Mouse (Mus musculus) urinary bladder, adult 2 months (tissue): Measurements from ENCODE around the gene Cfap77. TPM values are rescaled to one million over a fixed set of nuclear protein-coding genes. Genes with fewer than 3 reads are reported as not detected.

Experiments
- DNase-seq: peaks from one replicate; pipeline ENCODE4 v3.0.0; 2022; ENCODE audit warnings: low spot score
- polyA plus RNA-seq: library from polyadenylated mRNA; depleted of rRNA; stranded (reverse); fragments of >200 nt; gene quantifications from 2 replicates; pipeline ENCODE4 v1.2.3, GENCODE M21; 2012

The Cfap77 gene
- polyA plus RNA-seq, 1 experiment = 0.06 TPM

DNA sequence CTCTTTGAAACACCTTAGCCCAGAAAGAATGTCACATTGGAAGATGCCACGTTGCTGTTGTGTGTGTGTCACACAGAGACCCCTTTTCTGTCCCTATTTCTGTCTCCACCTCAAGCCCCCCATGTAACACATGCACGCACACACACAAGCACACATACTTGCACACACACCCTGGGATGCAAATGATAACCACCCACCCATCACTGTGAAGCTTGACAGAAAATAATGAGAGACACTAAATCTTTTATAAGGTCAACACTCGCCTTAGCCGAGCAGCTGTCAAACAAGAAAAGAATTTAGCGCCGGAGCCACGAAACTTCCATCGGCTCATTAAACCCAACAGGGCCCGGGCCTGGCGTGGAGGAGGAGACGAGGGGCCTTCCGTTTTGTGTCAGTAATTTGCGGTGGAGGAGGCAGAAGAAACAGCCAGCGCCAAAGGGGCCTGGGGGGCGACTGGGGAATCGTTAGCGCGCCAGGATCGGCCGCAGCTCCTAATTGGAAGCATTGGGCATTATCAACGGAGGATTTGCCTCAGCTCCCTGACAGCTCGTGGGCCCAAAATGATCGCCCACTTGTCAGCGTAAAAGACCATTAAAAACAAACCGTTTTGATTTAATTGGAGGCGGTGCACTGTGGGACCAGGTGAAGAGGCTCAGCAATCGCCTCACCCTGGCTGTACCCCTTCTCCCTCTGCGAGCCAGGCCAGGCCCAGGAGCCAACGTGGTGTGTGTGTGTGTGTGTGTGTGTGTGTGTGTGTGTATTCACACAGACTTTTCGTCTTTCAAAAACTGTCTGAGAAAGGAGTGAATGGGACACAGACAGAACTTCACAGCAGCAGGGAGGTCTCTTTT lies 111.0 kb downstream of the Cfap77 start:
- no peak for DNase-seq

DNA sequence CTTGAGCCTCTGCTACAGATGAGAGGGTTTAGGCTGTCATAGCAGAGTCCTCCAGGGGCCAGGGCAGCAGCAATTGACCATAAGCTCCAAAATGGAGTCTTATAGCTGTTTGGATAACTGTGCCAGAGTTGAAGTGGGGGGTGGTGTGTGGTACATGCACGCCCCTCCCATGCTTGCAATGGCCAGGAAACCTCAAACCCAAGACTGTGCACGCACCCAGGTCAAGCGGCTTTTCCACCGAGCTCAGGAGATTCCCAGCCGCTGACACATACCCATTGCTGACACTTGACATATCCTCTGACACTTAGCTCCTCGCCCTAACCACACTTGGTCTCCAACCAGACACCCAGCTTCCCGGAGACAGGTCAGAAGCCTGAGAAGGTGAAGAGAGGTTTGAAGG lies 115.9 kb downstream of the Cfap77 start:
- no peak for DNase-seq

DNA sequence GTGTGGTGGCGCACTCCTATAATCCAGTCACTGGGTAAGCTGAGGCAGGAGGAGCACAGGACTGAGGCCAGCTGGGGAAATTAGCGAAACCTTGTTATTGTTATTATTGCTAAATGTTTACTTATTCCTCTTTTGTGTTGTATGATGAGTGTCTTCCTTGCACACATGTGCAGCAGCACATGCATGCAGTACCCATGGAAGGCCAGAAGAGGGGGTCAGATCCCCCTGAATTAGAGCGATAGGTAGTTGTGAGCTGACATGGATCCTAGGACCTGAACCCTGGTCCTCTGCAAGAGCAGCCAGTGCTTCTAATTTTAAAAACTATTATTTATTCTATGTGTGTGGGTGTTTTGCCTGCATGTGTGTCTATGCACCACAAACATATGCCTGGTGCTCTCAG lies 124.3 kb downstream of the Cfap77 start:
- no peak for DNase-seq

DNA sequence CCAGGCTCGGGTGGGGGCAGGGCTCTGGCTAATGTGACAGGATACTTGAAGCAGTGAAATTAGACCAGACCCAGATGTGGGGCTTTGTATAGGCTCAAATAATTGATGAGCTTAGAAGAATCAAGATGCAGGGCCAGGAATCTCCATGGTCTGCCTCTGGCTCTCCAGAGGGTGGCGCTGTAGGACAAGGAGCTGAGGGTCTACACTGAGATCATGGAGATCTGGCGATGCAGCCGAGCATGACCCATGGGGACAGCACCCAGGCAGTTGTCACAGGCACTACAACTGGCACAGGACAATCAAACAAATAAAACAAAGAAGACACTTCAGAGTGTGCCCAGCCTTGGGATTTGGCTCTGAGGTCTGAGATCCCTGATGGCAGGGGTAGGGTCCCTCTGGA lies 131.0 kb downstream of the Cfap77 start:
- DNase-seq = peak; percentile 34

DNA sequence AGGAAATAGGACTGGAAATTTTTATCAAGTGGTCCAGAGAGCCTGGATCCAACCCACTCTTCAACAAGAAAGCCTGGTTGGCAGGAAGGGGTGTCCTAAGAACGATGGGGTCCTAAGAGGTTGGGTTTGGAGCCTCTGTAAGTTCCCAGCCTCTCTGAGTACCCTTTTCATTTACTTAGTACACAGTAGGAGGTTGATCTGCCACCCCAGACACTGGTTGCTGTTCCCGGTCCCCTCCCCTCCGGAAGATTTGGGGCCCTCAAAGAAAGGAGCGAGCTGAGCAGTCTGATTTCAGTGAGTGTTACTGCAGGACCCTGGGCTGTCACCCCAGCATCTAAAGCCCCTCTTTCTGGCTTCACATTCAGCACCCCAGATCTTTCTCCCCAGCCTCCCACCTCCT lies 135.9 kb downstream of the Cfap77 start:
- no peak for DNase-seq

DNA sequence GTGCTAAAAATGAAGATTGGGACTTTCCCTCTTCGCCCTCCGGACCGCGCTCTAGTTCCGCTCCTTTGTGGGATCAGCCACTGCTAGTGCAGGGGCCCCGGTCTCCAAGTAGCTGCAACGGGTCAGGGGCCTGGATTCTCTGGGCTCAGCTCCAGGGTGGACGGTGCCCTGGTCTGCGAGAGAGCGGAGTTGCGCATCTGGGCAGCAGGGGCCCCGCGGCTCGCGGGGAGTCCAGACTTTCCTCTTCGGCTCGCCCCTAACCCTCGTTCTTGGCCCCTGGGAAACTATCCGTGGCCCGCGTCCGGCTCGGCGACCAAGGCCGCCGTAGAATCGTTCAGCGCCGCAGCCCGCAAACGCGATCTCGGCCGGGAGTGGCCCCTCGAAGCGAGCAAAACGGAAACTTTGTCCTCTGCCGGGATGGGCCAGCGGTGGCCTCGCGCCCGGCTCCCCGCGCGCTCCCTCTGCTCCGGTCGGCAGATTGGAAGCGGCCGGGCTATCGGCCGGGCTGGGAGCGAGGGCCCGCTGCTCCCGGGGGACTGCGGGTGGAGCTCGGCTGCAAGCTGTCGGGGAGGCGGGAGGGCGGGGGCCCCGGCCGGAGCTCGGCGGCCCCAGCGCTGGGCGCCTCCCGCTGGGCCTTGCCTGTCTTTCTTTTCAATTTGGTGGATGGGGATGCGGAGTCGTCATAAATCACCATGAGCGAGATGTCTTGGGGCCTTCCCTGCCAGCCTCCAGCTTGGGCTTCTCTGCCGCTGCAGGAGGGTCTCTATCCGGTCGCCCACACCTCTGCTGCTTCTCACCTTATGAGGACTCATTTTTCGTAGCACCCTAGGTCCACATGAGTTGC lies 137.1 kb downstream of the Cfap77 start:
- no peak for DNase-seq

DNA sequence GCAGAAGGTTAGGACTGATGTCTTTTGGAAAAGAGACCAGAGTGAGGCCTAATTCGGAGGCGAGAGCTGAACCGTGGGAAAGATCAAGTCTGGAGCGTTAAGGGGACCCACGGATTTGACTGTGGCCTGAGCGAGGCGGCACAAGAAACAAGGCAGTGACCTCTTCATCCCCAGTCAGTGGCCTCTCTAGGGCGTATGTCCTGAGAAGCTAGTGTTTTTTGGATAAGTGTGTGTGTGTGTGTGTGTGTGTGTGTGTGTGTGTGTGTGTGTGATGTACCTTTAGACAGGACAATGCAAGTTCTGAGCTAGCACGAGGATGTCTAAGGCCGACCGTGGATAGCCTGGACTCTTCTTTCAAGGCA lies 137.7 kb downstream of the Cfap77 start:
- DNase-seq = no peak

DNA sequence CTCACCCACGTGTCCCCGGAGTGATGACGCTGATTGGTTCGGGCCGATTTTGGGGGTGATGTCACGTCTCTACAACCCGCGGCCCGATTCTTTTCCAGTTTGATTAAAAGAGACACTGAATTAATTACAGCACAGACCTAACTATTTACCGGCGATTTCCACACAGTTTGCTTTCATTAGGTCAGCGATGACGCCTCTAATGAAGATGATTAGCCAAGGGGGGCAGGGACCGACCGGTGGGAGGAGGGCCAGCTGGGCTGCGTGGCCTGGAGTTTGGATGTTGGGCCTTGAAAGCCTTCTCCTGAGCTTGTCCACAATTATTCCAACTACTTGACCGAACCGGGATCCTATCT lies 138.4 kb downstream of the Cfap77 start, which contains the start of gene Barhl1:
TSS of gene Barhl1 (minus strand) at position 156 of the 353 bp plus-strand sequence.
- DNase-seq = no peak

DNA sequence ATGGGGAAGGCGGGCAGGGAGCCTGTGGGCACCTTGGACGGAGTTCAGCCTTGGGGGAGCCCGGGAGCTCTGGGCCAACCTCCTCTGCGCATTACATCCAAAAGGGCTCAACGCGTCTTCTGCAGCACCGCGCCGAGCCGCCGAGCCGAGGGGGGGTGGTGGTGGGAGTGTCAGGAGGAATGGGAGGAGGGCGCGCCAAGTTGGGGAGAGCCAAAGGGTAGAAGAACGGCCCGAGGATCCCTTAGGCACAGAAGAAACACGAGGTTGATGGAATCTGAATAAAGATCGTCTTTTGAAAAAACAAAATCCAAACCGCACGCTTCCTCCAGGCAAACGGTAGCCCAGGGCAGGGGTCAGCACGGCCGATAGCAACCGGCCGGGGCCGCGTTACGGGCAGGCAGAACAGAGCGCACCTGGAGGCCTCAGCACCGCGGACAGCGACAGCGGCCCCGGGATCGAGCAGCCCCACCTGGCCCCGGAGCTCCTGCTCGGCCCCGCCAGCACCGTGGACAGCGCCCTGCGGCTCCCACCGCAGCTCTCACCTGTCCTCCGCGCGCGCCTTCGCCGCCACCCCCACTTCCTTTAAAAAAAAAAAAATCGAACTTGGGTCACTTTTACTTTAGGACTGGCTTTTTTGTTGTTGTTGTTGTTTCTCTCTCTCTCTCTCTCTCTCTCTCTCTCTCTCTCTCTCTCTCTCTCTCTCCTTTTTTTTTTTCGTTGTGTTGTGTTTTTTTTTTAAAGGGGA lies 138.9 kb downstream of the Cfap77 start:
- peak; percentile 69 for DNase-seq

DNA sequence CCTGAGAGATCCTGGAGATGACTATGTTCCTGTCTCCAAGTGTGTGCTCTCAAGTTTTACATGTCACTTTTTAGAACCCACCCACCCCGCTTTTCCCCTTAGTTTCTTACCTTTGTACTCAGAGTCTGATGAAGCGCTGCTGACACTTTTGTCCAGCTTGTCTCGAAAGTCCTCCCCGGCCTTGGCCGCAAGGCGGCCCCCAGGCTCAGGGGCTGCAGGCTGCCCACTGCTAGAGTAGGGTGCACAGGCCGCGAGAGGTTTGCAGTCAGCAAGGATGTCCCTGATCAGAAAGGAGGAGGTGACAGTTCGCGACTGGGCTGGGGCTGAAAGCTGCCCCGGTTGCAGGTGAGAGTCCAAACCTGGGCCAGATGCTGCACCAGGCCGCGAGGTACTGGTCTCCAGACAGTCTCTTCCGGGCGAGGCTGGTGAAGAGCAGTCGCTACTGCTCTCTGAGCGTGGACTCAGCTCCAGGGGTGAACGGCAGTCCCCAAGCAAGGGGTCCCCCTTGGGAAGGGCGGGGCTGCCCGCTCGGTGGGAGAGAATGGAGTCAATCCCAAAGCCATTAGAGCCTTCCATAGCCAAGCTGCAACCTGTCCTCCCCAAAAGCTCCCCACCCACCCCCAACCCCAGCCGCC lies 139.6 kb downstream of the Cfap77 start:
- no peak for DNase-seq

DNA sequence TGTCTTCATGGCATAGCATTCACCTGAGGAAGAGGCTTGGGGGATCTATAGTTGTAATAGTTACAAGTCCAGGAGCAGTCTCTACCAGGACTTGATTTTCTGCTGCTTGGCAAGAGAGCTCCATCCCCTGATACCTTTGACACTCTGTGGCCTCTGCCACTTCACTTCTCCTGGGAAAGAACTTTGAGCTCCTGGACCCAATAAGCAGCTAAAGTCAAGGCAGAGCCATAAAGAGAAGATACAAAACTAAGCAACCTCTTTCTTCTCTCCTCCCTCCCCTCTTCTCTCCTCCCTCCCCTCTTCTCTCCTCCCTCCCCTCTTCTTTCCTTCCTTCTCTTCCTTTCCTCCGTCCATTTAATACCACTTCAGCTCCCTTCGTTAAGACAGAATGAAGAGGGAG lies 140.7 kb downstream of the Cfap77 start:
- no peak for DNase-seq

DNA sequence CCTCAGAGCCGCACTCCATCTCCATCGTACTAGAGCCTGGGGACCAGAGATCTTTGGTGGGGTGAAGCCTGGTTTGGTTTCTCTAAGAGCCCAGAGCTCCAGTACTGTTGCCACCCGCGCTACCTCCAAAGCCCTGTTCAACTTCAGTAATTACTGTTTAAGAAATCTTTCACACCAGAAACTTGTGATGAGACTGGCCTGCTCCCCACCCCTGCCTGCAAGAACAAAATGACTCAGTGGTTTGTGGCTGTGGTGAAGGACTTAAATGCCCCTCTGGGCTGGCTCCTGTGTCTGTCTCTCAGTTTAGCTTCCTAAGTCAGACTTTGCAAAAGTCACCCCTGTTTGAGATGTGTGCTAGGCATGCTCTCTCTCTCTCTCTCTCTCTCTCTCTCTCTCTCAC lies 141.9 kb downstream of the Cfap77 start:
- no peak for DNase-seq

DNA sequence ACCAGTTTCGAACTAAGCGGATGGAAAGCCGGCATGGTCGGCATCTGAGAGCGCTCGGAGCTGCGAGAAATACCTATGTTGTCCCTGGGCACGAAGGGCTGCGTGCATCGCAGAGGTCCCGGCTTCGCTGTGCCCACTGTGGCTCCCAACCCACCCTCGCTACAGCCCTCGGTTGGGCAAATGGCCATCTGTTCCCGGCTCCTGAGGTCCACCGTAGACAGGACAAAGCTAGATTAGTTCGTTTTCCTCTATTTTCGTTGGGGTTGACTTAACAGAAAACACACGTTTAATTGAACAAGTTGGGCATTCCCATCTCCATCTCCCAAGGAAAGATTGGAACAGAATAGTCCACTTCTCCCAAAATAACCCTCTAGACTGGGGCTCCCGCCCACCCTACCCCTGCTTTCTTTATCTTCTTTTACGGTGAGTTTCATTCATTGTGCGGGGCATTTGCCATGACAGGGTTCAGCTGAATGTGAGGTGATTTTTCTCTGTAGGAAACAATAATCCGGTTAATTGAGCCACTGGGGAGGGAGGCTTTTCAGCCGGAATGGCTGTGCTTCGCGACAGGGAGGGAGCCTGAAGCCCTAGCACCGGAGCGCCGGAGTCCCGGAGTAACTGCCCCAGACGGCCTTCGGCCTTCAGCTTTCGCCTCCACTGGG lies 142.7 kb downstream of the Cfap77 start:
- DNase-seq = no peak

DNA sequence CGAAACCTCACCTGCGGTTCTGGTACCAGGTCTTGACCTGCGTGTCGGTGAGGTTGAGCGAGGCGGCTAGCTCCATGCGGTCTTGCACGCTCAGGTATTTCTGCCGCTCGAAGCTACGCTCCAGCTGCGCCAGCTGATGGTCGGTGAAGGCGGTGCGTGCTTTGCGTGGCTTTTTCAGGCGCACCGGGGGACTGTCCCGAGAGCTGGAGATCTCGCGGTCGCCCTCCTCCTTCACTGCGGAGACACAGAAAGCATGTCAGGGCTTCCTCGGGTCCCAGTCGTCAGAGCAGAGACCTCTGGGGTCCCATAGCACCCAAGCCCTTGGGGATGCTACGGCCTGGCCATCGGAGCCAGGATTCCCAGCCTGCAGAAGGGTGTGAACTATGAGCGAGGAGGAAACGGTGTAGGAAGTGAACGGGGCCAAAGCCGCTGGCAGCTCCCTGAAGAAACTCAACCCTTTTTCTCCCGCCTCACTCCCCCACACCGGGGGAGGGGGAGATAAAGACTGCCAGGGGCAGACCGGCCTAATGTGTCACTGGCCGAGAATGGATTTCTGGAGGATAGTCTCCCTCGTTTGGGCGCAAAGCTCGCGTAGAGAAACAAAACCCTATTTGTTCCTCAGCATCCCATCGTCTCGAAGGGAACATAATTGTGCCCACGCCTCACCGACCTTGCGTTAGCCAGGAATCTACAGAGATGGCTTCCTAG lies 143.4 kb downstream of the Cfap77 start:
- DNase-seq = no peak

DNA sequence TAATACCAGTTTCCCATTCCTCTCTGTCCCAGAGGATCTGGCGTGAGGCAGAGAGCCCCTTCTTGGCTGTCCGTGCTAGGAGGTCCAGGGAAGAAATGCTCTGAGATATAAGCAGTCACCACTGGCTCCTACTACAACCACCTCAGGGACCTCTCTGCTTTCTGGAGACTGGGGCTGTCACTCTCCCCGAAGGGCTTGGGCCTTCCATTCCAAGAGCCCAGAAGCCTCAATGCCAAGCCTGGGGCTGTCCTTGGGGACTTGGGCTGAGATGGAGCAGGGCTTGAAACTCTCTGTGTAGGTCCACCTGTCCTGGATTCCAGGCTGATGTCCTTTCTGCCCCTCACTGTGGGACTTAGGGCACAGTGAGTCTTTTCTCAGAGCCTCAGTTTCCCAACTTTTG lies 144.0 kb downstream of the Cfap77 start:
- DNase-seq = no peak

DNA sequence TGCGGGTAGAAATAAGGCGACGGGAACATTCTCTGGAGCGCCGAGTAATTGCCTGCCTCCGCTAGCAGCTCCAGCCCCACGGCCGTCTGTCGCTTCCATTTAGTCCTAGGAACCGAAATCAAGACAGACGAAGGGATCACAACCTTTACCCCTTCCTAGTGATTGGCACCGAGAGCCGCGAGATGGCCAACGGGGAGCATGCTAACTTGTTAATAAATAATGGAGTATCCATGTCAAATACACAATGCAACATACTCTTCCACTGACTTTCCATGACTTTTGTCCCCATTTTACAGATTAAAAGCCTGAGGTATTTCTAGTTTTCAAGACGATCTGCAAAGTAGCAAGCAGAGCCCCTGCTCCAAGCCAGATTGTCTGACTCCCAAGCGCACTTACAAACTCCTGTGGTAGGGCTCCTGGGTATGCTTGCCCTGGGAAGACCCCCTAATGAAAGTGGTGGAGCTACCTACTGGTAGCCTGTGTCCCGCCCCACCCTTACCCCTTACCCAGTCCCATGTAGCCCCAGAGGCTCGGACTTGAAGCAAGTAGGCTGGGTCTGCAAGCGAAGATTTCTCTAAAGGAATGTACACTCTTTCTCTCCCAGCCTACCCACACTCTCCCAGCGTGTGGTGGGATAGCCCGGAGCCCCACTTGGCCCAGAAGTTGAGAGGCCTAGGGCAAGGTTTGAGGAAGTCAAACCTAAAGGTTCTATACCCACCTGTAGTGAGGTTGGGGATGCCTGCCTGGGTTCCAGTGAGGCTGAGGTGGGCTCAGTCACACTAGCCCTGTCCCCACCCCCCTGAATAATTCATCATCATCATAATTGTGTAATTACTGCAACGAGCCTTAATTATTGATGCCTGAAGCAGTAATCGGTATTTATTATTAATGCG lies 144.8 kb downstream of the Cfap77 start:
- no peak for DNase-seq

DNA sequence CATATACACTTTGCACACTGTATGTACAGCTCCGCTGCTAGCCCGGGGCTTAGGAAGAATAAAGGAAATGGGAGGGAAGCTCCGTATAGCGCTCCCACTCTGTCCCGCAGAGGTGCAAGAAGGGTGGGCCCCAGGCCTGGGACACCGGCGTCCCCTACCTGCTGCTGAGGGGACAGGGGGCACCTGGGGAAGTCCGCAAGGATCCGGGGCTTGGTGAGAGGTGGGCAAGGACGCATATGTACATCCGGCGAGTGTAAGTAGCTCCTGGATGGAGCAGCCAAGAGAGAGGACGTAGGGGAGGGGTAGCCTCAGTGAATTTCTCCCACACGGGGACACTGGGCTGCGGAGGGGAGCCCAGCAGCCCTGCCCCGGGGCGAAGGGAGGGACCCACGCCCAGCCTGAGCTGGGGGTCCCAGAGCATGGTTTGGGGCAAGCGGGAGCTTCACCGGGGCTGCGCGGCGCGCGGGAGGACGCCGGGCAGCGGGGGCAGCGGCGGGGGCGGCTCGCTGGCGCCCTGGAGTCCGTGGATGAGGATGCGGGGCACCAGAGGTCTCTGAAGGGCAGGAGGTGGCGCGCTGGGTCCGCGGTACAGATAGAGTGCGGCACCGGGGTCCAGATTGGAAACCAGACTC lies 145.6 kb downstream of the Cfap77 start:
- no peak for DNase-seq

DNA sequence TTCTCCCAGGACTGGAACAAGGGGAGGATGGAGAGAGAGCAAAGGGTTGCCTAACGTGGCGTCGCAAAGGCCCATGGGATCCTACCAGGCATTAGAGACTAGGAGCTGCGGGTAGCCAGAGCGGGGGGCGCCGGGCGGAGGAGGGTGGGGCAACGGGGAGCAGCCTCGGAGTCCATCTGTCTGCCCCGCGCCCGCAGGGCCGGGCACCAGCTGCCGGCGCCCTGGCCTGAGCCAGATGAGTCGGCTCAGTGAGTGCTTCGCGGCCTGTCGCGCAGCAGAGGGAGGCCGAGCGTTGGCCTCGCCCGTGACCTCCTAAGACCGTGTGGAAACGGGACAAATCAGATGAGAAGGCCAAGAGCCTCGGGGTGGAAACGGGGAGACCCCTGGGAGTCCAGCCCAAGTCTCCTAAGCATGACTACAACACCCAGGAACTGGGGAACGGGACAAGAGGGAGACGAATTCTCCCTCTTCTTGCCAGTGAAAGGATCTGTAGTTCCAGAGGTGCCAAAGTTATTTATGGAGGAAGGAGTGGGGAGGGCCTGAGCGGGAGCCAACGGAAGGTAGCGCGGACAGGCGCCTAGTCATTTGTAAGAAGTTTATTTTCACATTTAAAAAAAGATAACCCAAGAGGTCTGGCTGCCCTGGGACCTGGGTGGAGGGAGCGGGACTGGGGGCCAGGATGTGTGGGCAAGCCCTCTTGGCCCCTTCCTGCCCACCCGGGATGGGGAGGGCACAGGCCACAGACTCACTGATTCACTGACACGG lies 146.3 kb downstream of the Cfap77 start:
- DNase-seq = no peak
